Mouse (Mus musculus) urinary bladder, postnatal 4 days (tissue): ENCODE results near the gene Cnr2.

Source experiments
- DNase-seq, 2 experiments: peaks; one replicate each; pipeline ENCODE4 v3.0.0; 2021 to 2022; ENCODE audit warnings: low spot score in 2 of 2

The Cnr2 gene

GRCm38 (mm10) chr4:135902606-135903242 is 7.5 kb downstream of the Cnr2 start:
- DNase-seq, result no peak

- DNase-seq, result no peak
Observed at GRCm38 (mm10) chr4:135904810-135905209, 9.6 kb downstream of the Cnr2 start.

GRCm38 (mm10) chr4:135906633-135907032 is 11.4 kb downstream of the Cnr2 start:
- no peak for DNase-seq

GRCm38 (mm10) chr4:135909326-135910066 is 14.3 kb downstream of the Cnr2 start:
- DNase-seq, result no peak

- DNase-seq, result no peak
Observed at GRCm38 (mm10) chr4:135911531-135911930, 16.3 kb downstream of the Cnr2 start.

- no peak for DNase-seq
Observed at GRCm38 (mm10) chr4:135912164-135912563, 17.0 kb downstream of the Cnr2 start.

- no peak for DNase-seq
Observed at GRCm38 (mm10) chr4:135912835-135913234, 17.6 kb downstream of the Cnr2 start.

GRCm38 (mm10) chr4:135913433-135913832 is 18.2 kb downstream of the Cnr2 start:
- DNase-seq, result no peak

- DNase-seq, result no peak
Observed at GRCm38 (mm10) chr4:135918635-135919279, 23.6 kb downstream of the Cnr2 start.

GRCm38 (mm10) chr4:135919280-135919639 is 24.1 kb downstream of the Cnr2 start:
- no peak for DNase-seq

GRCm38 (mm10) chr4:135920304-135921241 is 25.4 kb downstream of the Cnr2 start, which contains the start of gene Fuca1:
Fuca1 (plus strand) TSS chr4:135920735.
- peak; percentile 90 to 96 for DNase-seq

GRCm38 (mm10) chr4:135921257-135922120 is 26.3 kb downstream of the Cnr2 start:
- DNase-seq, result no peak

GRCm38 (mm10) chr4:135922190-135922589 is 27.0 kb downstream of the Cnr2 start:
- no peak for DNase-seq

GRCm38 (mm10) chr4:135924418-135924817 is 29.2 kb downstream of the Cnr2 start:
- no peak for DNase-seq

GRCm38 (mm10) chr4:135925341-135925740 is 30.1 kb downstream of the Cnr2 start:
- DNase-seq, result no peak

- DNase-seq, result no peak
Observed at GRCm38 (mm10) chr4:135926195-135926808, 31.1 kb downstream of the Cnr2 start.

- DNase-seq, result no peak
Observed at GRCm38 (mm10) chr4:135926861-135927260, 31.7 kb downstream of the Cnr2 start.

- DNase-seq, result no peak
Observed at GRCm38 (mm10) chr4:135928376-135928775, 33.2 kb downstream of the Cnr2 start.

GRCm38 (mm10) chr4:135929405-135929804 is 34.2 kb downstream of the Cnr2 start:
- DNase-seq, result no peak

- DNase-seq, result no peak
Observed at GRCm38 (mm10) chr4:135929828-135930227, 34.6 kb downstream of the Cnr2 start.
